Mouse (Mus musculus): ENCODE measurements around the gene Glipr1l2. TPM values are rescaled to one million over a fixed set of nuclear protein-coding genes. Genes with fewer than 3 reads are reported as not detected.

Glipr1l2 gene
- not detected for polyA plus RNA-seq (2017; shearing (Covaris generic))

DNA sequence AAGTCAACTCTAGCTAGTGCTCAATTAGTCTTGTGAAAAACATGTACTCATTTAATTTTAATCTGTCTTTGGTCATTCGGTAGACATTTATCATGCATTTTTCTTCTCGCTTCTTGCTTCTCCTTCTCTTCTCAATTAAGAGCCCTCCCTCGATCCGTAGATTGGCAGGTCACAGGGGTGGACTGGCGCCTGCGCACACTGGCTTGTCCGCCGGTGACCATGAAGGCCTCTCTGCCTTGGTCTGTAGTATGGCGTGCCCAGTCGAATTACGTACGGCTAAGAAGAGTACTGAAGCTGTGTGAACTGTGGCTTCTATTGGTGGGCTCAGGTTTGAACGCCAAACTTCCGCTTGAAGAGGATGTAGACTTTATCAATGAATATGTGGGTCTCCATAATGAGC, at the start of gene Glipr1l2:
TSS of gene Glipr1l2 (plus strand) at position 198 of the 400 bp plus-strand sequence.

DNA sequence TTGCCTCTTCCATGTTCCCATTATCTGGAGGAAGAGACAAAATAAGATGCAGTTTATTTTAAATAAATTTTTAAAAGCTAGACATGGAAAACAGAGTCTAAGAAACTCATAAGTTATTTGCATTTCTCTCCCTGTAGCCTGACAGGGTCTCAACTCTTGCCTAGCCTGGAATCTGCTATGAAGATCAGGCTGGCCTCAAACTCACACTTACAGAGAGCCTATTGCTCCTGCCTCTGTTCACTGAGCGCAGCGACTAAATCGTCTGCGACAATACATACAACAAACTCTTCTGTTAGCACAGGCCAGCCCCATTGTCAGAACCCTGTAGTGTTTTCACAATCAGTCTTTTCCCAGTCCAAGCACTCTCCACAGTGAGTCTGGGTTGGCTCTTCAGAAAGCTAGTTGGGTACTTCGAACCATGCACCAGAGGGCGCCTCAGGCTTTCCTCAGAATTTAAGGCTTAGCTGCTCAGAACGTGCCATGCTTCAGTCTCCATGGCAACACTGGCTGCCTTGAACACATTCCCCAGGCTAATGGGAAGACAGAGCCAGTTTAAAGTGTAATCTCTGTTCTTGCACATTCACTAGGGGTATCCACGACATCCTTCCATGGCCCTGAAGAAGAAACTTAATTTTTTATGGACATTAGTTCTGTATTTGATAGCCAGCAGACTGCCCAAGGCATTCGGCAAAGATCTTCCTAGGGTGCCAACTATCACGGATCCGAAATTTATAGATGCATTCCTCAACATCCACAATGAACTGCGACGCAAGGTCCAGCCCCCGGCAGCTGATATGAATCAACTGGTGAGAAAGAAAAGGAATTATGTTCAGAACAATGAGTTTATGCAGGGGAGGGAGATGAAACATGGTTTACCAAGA, 23.2 kb upstream of the Glipr1l2 start, which contains the start of gene Glipr1l1:
TSS of gene Glipr1l1 (plus strand) at position 488 of the 881 bp plus-strand sequence.

Other genes starting within 250 kb of the Glipr1l2 start
- gene Krr1, start 110.7 kb upstream of the Glipr1l2 start, polyA plus RNA-seq (2017; shearing (Covaris generic)), result 57.2 TPM
- gene Glipr1, start 80.7 kb upstream of the Glipr1l2 start, polyA plus RNA-seq (2017; shearing (Covaris generic)), result 142 TPM
- not detected for gene Glipr1l1, start 23.2 kb upstream of the Glipr1l2 start, polyA plus RNA-seq (2017; shearing (Covaris generic))
- gene Glipr1l3, start 77.0 kb downstream of the Glipr1l2 start, polyA plus RNA-seq (2017; shearing (Covaris generic)), result not detected
- 0.17 TPM for gene Caps2, start 80.3 kb downstream of the Glipr1l2 start, polyA plus RNA-seq (2017; shearing (Covaris generic))
- not detected for gene Kcnc2, start 187.8 kb downstream of the Glipr1l2 start, polyA plus RNA-seq (2017; shearing (Covaris generic))